Mouse (Mus musculus): Measurements from ENCODE around the gene Dmgdh.

Gene Dmgdh

GRCm38 (mm10) chr13:93674131-93674561 is at the start of gene Dmgdh, which contains the start of gene Bhmt2:
Dmgdh (plus strand) TSS chr13:93674433.
Bhmt2 (minus strand) TSS chr13:93674302.
- DNase-seq (ENCODE audit: low spot score), result no peak

GRCm38 (mm10) chr13:93628861-93629260 is 45.4 kb upstream of the Dmgdh start:
- DNase-seq (ENCODE audit: low spot score), result no peak

- no peak for DNase-seq (ENCODE audit: low spot score)
Observed at GRCm38 (mm10) chr13:93630941-93631705, 43.1 kb upstream of the Dmgdh start.

GRCm38 (mm10) chr13:93632927-93633326 is 41.3 kb upstream of the Dmgdh start:
- no peak for DNase-seq (ENCODE audit: low spot score)

- DNase-seq (ENCODE audit: low spot score), result no peak
Observed at GRCm38 (mm10) chr13:93636561-93636960, 37.7 kb upstream of the Dmgdh start.

- no peak for DNase-seq (ENCODE audit: low spot score)
Observed at GRCm38 (mm10) chr13:93637282-93638245, 36.7 kb upstream of the Dmgdh start, which contains the start of gene Bhmt. Bhmt (minus strand) TSS chr13:93637961.

- DNase-seq (ENCODE audit: low spot score), result no peak
Observed at GRCm38 (mm10) chr13:93639636-93640035, 34.6 kb upstream of the Dmgdh start.

- no peak for DNase-seq (ENCODE audit: low spot score)
Observed at GRCm38 (mm10) chr13:93648387-93649130, 25.7 kb upstream of the Dmgdh start.

GRCm38 (mm10) chr13:93653382-93653781 is 20.9 kb upstream of the Dmgdh start:
- DNase-seq (ENCODE audit: low spot score), result no peak

- no peak for DNase-seq (ENCODE audit: low spot score)
Observed at GRCm38 (mm10) chr13:93657941-93658340, 16.3 kb upstream of the Dmgdh start.

GRCm38 (mm10) chr13:93667586-93667985 is 6.6 kb upstream of the Dmgdh start:
- DNase-seq (ENCODE audit: low spot score), result no peak

- no peak for DNase-seq (ENCODE audit: low spot score)
Observed at GRCm38 (mm10) chr13:93672371-93672770, 1.9 kb upstream of the Dmgdh start.

- DNase-seq (ENCODE audit: low spot score), result no peak
Observed at GRCm38 (mm10) chr13:93673296-93673695, 937 bp upstream of the Dmgdh start.

- DNase-seq (ENCODE audit: low spot score), result no peak
Observed at GRCm38 (mm10) chr13:93676864-93677263, 2.6 kb downstream of the Dmgdh start.

GRCm38 (mm10) chr13:93683336-93683735 is 9.1 kb downstream of the Dmgdh start:
- DNase-seq (ENCODE audit: low spot score), result no peak

GRCm38 (mm10) chr13:93685226-93685625 is 11.0 kb downstream of the Dmgdh start:
- DNase-seq (ENCODE audit: low spot score), result no peak

- no peak for DNase-seq (ENCODE audit: low spot score)
Observed at GRCm38 (mm10) chr13:93687321-93687720, 13.1 kb downstream of the Dmgdh start.

GRCm38 (mm10) chr13:93689566-93689965 is 15.3 kb downstream of the Dmgdh start:
- DNase-seq (ENCODE audit: low spot score), result no peak

- DNase-seq (ENCODE audit: low spot score), result no peak
Observed at GRCm38 (mm10) chr13:93690821-93691220, 16.6 kb downstream of the Dmgdh start.

GRCm38 (mm10) chr13:93698866-93699265 is 24.6 kb downstream of the Dmgdh start:
- no peak for DNase-seq (ENCODE audit: low spot score)

- DNase-seq (ENCODE audit: low spot score), result no peak
Observed at GRCm38 (mm10) chr13:93705697-93706096, 31.5 kb downstream of the Dmgdh start.

- DNase-seq (ENCODE audit: low spot score), result no peak
Observed at GRCm38 (mm10) chr13:93707271-93707670, 33.0 kb downstream of the Dmgdh start.

All from lung, postnatal 25 days (tissue).